Mouse (Mus musculus) hindbrain, embryonic 14.5 days (tissue): ENCODE data around the gene Fbxl13. TPM values are rescaled to one million over a fixed set of nuclear protein-coding genes. Genes with fewer than 3 reads are reported as not detected.

Source experiments
- polyA plus RNA-seq: library from polyadenylated mRNA; unstranded; fragments of >200 nt; fragmentation: Nextera tagmentation; extraction: Ambion mirVana; gene quantifications from 2 replicates; pipeline ENCODE4 v1.2.1, GENCODE M21; 2014

Gene Fbxl13
- polyA plus RNA-seq, 1 experiment from 2014 or later = 0.20 TPM

Other genes with a start within 250 kb of the Fbxl13 start
- 0.95 and 1.4 TPM in 2 replicates for gene Ccdc146, start 221.0 kb downstream of the Fbxl13 start, polyA plus RNA-seq
- gene Fam185a, start 220.7 kb downstream of the Fbxl13 start, polyA plus RNA-seq = 9.5 and 10.8 TPM in 2 replicates
- gene Lrrc17, start 102.1 kb downstream of the Fbxl13 start, polyA plus RNA-seq = 8.3 and 8.6 TPM in 2 replicates
- 56.4 and 58.7 TPM in 2 replicates for gene Armc10, start 179 bp upstream of the Fbxl13 start, polyA plus RNA-seq
- gene Napepld, start 55.8 kb upstream of the Fbxl13 start, polyA plus RNA-seq = 2.3 and 3.0 TPM in 2 replicates
- 74.8 and 82.5 TPM in 2 replicates for gene Pmpcb, start 91.5 kb upstream of the Fbxl13 start, polyA plus RNA-seq
- 64.5 and 65.9 TPM in 2 replicates for gene Dnajc2, start 139.6 kb upstream of the Fbxl13 start, polyA plus RNA-seq
- gene Psmc2, start 139.6 kb upstream of the Fbxl13 start, polyA plus RNA-seq = 180 and 182 TPM in 2 replicates
- gene Slc26a5, start 220.0 kb upstream of the Fbxl13 start, polyA plus RNA-seq = 0.21 and 0.31 TPM in 2 replicates